Mouse (Mus musculus): ENCODE data around the gene Pla2r1. TPM values are rescaled to one million over a fixed set of nuclear protein-coding genes. Genes with fewer than 3 reads are reported as not detected.

The Pla2r1 gene
- polyA plus RNA-seq, 1 experiment from 2014 or later: 3.7 TPM

- Histone ChIP-seq H3K4me2 (ENCODE audit: low read length) (no peak overlapping the region), H3K27ac (no peak overlapping the region), H3K36me3 (ENCODE audit: insufficient read depth, low read length) (no peaks in the 10 kb centered on the region), H3K9me3 (replicated peaks; ENCODE audit: low read length) (no peaks in the 10 kb centered on the region), H3K9ac (ENCODE audit: low read depth, low read length) (no peak overlapping the region), H3K4me3 (replicated peaks; ENCODE audit: low read depth, low read length) (no peak overlapping the region), H3K27me3 (ENCODE audit: insufficient read depth, low read length) (no peaks in the 10 kb centered on the region), H3K4me1 (replicated peaks; ENCODE audit: insufficient read depth, low read length) (no peaks in the 10 kb centered on the region)
- 85% methylated on average over 4 of the region's 4 CpGs for WGBS
- ATAC-seq (replicated peaks; ENCODE audit: low FRiP score, low read depth): no peak
- no peak for DNase-seq (ENCODE audit: low spot score)
- TF ChIP-seq CTCF (IDR thresholded peaks at IDR 0.05; ENCODE audit: low read depth): no peak
Measured at GRCm38 (mm10) chr2:60369454-60369853, 183.7 kb downstream of the Pla2r1 start.

GRCm38 (mm10) chr2:60367871-60368270, 185.2 kb downstream of the Pla2r1 start:
- H3K9ac ChIP-seq (ENCODE audit: low read depth, low read length): no peak overlapping the region
- DNase-seq (ENCODE audit: low spot score): no peak
- TF ChIP-seq CTCF (IDR thresholded peaks at IDR 0.05; ENCODE audit: low read depth): no peak
- no peak for ATAC-seq (replicated peaks; ENCODE audit: low FRiP score, low read depth)
- H3K4me2 ChIP-seq (ENCODE audit: low read length): no peak overlapping the region
- no peaks in the 10 kb centered on the region for H3K27me3 ChIP-seq (ENCODE audit: insufficient read depth, low read length)
- no peaks in the 10 kb centered on the region for H3K4me1 ChIP-seq (replicated peaks; ENCODE audit: insufficient read depth, low read length)
- no peak overlapping the region for H3K4me3 ChIP-seq (replicated peaks; ENCODE audit: low read depth, low read length)
- H3K27ac ChIP-seq: no peak overlapping the region
- H3K36me3 ChIP-seq (ENCODE audit: insufficient read depth, low read length): no peaks in the 10 kb centered on the region
- WGBS: 77% methylated on average over 7 of the region's 7 CpGs
- H3K9me3 ChIP-seq (replicated peaks; ENCODE audit: low read length): no peaks in the 10 kb centered on the region

Other genes with a start within 250 kb of the Pla2r1 start
- 1.4 and 1.6 TPM in 2 replicates for gene Ly75, start 170.0 kb downstream of the Pla2r1 start, polyA plus RNA-seq (2015; fragmentation: Nextera tagmentation; extraction: Ambion mirVana)
- 28.8 and 29.1 TPM in 2 replicates for gene Itgb6, start 169.3 kb upstream of the Pla2r1 start, polyA plus RNA-seq (2015; fragmentation: Nextera tagmentation; extraction: Ambion mirVana)